Mouse (Mus musculus): ENCODE data around the gene Sox2. TPM values are rescaled to one million over a fixed set of nuclear protein-coding genes. Genes with fewer than 3 reads are reported as not detected.

The Sox2 gene
- polyA plus RNA-seq, 1 experiment from 2014 or later = not detected

GRCm38 (mm10) chr3:34653235-34653976 is 3.2 kb downstream of the Sox2 start:
- Histone ChIP-seq H3K4me1 (ENCODE audit: insufficient read depth) (peaks cover 7% of the 10 kb centered on the region; the same call in 1 of the 2 replicates), H3K27me3 (ENCODE audit: insufficient read depth, low read length) (peaks cover 96% of the 10 kb centered on the region), H3K4me2 (ENCODE audit: low read depth, low read length) (no peak overlapping the region), H3K9ac (replicated peaks) (no peak overlapping the region), H3K4me3 (ENCODE audit: low read depth, low read length) (no peak overlapping the region), H3K27ac (ENCODE audit: low read depth) (no peak overlapping the region), H3K9me3 (ENCODE audit: low read length) (no peaks in the 10 kb centered on the region), H3K36me3 (replicated peaks; ENCODE audit: insufficient read depth, low read length) (no peaks in the 10 kb centered on the region)
- DNase-seq (no peak), ATAC-seq (no peak)
- TF ChIP-seq EP300 (IDR thresholded peaks at IDR 0.05; ENCODE audit: low read depth) (no peak), CTCF (IDR thresholded peaks at IDR 0.05; ENCODE audit: low read depth) (no peak)
- WGBS (ENCODE audit: insufficient replicate concordance) = 2% methylated on average over 26 of the region's 26 CpGs

DNA sequence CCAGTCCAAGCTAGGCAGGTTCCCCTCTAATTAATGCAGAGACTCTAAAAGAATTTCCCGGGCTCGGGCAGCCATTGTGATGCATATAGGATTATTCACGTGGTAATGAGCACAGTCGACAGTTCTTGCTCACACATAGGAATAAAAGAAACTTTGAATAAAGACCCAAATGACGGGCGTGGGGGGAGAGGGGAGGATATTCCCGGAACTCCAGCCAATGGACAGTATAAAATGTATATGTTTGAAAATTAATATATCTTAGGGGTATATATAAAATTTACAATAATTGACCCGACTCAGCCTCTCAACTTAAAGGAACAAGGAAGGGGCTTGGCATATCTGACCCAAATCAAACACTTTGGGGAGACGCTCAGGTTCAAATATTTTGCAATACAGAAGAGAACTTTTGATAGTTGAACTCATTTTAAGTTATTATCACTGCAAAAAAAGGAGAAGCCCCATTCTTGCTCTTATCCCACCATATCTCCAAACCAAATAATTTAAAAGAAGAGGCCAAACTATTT is 3.8 kb downstream of the Sox2 start:
- Histone ChIP-seq H3K9ac (replicated peaks) (no peak overlapping the region), H3K27ac (ENCODE audit: low read depth) (no peak overlapping the region), H3K9me3 (ENCODE audit: low read length) (no peaks in the 10 kb centered on the region), H3K36me3 (replicated peaks; ENCODE audit: insufficient read depth, low read length) (no peaks in the 10 kb centered on the region), H3K4me2 (ENCODE audit: low read depth, low read length) (no peak overlapping the region), H3K27me3 (ENCODE audit: insufficient read depth, low read length) (peaks cover 96% of the 10 kb centered on the region), H3K4me1 (ENCODE audit: insufficient read depth) (peaks cover 7% of the 10 kb centered on the region; the same call in 1 of the 2 replicates), H3K4me3 (ENCODE audit: low read depth, low read length) (no peak overlapping the region)
- ATAC-seq = no peak
- TF ChIP-seq CTCF (IDR thresholded peaks at IDR 0.05; ENCODE audit: low read depth) = no peak
- no peak for TF ChIP-seq EP300 (IDR thresholded peaks at IDR 0.05; ENCODE audit: low read depth)
- DNase-seq = no peak
- WGBS (ENCODE audit: insufficient replicate concordance) = 2% methylated on average over 9 of the region's 9 CpGs

GRCm38 (mm10) chr3:34654781-34655180 is 4.6 kb downstream of the Sox2 start:
- H3K27me3 ChIP-seq (ENCODE audit: insufficient read depth, low read length) = peaks cover 96% of the 10 kb centered on the region
- H3K36me3 ChIP-seq (replicated peaks; ENCODE audit: insufficient read depth, low read length) = no peaks in the 10 kb centered on the region
- H3K4me1 ChIP-seq (ENCODE audit: insufficient read depth) = peaks cover 7% of the 10 kb centered on the region; the same call in 1 of the 2 replicates
- H3K9ac ChIP-seq (replicated peaks) = no peak overlapping the region
- H3K27ac ChIP-seq (ENCODE audit: low read depth) = no peak overlapping the region
- no peak for DNase-seq
- H3K4me3 ChIP-seq (ENCODE audit: low read depth, low read length) = no peak overlapping the region
- 24% methylated on average over 6 of the region's 6 CpGs for WGBS (ENCODE audit: insufficient replicate concordance)
- no peak for ATAC-seq
- no peaks in the 10 kb centered on the region for H3K9me3 ChIP-seq (ENCODE audit: low read length)
- no peak overlapping the region for H3K4me2 ChIP-seq (ENCODE audit: low read depth, low read length)
- TF ChIP-seq EP300 (IDR thresholded peaks at IDR 0.05; ENCODE audit: low read depth) = no peak
- TF ChIP-seq CTCF (IDR thresholded peaks at IDR 0.05; ENCODE audit: low read depth) = no peak

DNA sequence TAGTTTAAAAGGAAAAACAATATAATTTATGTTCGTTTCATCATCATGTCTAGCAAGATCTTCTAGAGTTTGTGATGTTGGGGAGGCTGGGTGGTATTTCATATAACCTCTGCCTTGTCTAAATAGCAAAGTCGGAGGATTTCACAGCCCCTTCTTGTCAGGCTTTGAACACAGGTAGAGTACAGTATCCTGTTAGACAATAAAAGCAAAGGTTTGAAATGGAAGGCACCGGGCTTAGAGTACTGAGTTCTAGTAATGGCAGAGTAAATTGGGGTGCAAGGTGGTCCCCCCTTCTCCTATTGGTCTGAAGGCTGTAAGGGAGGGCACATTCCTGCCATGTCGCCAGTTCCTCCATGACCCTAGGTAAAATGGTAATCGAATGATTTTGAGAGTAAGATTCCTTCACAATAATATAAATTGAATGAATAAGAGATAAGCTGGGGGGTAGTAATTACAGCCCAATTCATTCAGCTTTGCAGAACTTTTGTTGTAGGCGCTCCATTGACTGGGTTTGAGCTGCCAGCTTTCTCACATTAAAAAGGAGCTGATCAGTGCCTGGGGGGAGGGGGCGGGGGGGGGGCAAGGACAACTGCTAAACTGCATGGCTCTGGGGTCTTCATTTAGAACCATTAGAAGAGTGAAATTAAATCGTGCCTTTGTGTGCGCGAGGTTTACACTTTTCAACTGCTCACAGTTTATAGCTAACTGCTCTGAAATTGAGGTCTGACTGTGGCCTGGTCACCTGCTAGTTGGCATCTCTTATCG is 5.3 kb downstream of the Sox2 start:
- Histone ChIP-seq H3K9ac (replicated peaks) (no peak overlapping the region), H3K4me3 (ENCODE audit: low read depth, low read length) (no peak overlapping the region), H3K27ac (ENCODE audit: low read depth) (no peak overlapping the region), H3K27me3 (ENCODE audit: insufficient read depth, low read length) (peaks cover 97% of the 10 kb centered on the region), H3K9me3 (ENCODE audit: low read length) (no peaks in the 10 kb centered on the region), H3K4me1 (ENCODE audit: insufficient read depth) (0 out of 2 replicates have a peak, but pooled peaks cover 2% of the 10 kb centered on the region), H3K36me3 (replicated peaks; ENCODE audit: insufficient read depth, low read length) (no peaks in the 10 kb centered on the region), H3K4me2 (ENCODE audit: low read depth, low read length) (no peak overlapping the region)
- TF ChIP-seq CTCF (IDR thresholded peaks at IDR 0.05; ENCODE audit: low read depth) (no peak), EP300 (IDR thresholded peaks at IDR 0.05; ENCODE audit: low read depth) (no peak)
- ATAC-seq (no peak), DNase-seq (no peak)
- 10% methylated on average over 11 of the region's 11 CpGs for WGBS (ENCODE audit: insufficient replicate concordance)

- Histone ChIP-seq H3K4me2 (ENCODE audit: low read depth, low read length) (no peak overlapping the region), H3K4me3 (ENCODE audit: low read depth, low read length) (no peak overlapping the region), H3K36me3 (replicated peaks; ENCODE audit: insufficient read depth, low read length) (no peaks in the 10 kb centered on the region), H3K27me3 (ENCODE audit: insufficient read depth, low read length) (peaks cover 97% of the 10 kb centered on the region), H3K9ac (replicated peaks) (no peak overlapping the region), H3K27ac (ENCODE audit: low read depth) (no peak overlapping the region), H3K9me3 (ENCODE audit: low read length) (no peaks in the 10 kb centered on the region), H3K4me1 (ENCODE audit: insufficient read depth) (no peaks in the 10 kb centered on the region)
- DNase-seq = no peak
- no peak for TF ChIP-seq CTCF (IDR thresholded peaks at IDR 0.05; ENCODE audit: low read depth)
- no peak for TF ChIP-seq EP300 (IDR thresholded peaks at IDR 0.05; ENCODE audit: low read depth)
- WGBS (ENCODE audit: insufficient replicate concordance) = 15% methylated on average over 3 of the region's 3 CpGs
- no peak for ATAC-seq
These were observed 5.9 kb downstream of the Sox2 start for GRCm38 (mm10) chr3:34656153-34656552.
